Mouse (Mus musculus): Measurements from ENCODE around the gene Lekr1. TPM values are rescaled to one million over a fixed set of nuclear protein-coding genes. Genes with fewer than 3 reads are reported as not detected.
"Not testable (repeated sequence)": the region's sequence is repeated elsewhere in the genome, so short reads cannot be mapped to it uniquely, and the experiment has no call there.

Gene Lekr1
- total RNA-seq, 1 experiment from 2014 or later = 5.2 TPM

- not testable (repeated sequence) for DNase-seq
These were observed 103.6 kb downstream of the Lekr1 start for GRCm38 (mm10) chr3:65769666-65770065.

GRCm38 (mm10) chr3:65773910-65774309 is 107.9 kb downstream of the Lekr1 start:
- DNase-seq = no peak

- no peak for DNase-seq
These were observed 109.1 kb downstream of the Lekr1 start for GRCm38 (mm10) chr3:65775096-65775495.

GRCm38 (mm10) chr3:65782246-65782645 is 116.2 kb downstream of the Lekr1 start:
- no peak for DNase-seq

- no peak for DNase-seq
These were observed 124.2 kb downstream of the Lekr1 start for GRCm38 (mm10) chr3:65790076-65790685.

DNA sequence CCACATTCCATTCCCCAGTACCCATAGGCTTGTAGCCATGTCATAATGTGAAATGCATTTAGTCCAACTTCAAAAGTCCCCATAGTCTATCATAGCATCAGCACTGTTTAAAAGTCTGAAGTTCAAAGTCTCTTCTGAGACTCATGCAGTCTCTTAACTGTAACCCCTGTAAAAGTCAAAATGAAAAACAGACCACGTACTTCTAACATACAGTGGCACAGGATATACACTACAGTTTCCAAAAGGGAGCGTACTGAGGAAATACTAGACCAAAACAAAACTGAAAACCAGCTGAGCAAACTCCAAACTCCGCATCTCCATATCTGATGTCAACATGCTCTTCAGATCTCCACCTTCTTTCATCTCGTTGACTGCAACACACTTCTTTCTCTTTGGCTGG is 127.5 kb downstream of the Lekr1 start:
- DNase-seq = no peak

DNA sequence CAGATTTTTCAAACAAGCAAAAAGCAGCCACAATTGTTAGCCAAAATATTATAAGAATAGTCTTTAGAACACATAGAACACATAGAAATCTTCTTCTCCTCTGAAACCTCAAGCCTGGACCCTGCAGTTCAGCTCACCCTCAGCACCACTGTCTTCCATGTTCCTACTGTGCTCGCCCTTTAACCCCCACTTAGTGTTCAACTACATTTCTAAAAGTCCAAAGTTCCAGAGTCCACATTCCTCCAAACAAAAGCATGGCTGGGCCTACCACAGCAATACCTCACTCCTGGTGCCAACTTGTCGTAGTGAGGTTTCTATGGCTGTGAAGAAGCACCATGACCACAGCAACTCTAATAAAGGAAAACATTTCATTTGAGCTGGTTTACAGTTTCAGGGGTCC is 128.7 kb downstream of the Lekr1 start:
- no peak for DNase-seq

- no peak for DNase-seq
These were observed 131.5 kb downstream of the Lekr1 start for GRCm38 (mm10) chr3:65797345-65798137.

DNA sequence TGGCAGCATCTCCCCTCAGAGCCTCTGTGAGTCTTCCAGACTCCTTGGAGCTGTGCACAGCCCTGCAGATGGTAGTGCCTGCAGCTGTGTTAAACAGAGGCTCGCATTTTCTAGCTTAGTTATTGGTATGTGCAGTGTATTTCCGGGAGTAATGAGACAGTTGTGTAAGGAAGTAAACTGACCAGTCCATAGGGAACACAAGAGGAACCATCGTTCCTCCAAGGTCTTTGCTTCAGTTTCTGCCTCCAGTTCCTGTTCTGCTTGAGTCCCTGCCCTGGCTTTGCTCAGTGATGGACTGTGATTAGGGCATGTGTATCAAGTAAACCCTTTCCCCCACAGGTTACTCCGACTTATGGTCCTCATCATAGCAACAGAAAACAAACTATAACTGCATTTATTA is 134.9 kb downstream of the Lekr1 start:
- no peak for DNase-seq

DNA sequence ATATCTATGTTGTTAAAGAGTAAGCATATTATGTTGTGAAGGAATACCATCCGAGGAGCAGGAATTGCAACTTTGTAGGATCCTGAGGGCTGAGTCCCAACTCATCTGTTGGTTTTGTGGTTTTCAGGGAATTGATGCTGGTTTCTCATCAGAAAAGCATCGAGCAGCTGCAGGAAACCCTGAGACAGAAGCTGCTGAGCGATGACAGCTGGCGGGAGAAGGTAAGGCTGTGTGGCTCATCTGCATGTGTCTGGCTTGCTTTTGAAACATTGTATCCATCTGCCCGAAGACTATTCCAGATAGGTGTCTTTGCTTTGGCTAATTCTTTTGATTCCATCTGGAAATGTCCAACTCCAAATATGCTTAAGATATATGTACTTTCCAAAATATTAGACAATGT is 136.2 kb downstream of the Lekr1 start:
- no peak for DNase-seq

- DNase-seq = no peak
These were observed 136.8 kb downstream of the Lekr1 start for GRCm38 (mm10) chr3:65802868-65803267.

- DNase-seq = no peak
These were observed 148.9 kb downstream of the Lekr1 start for GRCm38 (mm10) chr3:65814881-65815280.

- no peak for DNase-seq
These were observed 150.0 kb downstream of the Lekr1 start for GRCm38 (mm10) chr3:65816012-65816411.

DNA sequence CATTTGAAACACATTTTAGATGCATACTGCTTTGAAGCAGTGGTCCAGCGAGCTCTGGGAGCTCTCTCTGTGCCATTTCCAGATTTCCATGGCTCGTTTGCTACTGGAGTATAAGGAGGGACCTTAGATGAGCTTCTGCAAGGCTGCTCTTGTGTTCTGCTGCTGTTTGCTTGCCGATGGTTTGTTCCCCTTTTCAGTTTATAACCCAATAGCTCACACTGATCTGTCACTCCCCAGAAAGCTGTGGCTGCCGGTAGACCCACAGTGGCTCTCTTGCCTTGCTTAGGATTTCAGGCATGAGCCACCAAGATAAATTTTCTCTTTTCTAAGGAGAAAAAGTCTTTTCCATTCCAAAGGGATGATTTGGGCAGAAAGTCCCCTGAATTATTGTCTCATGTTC is 152.6 kb downstream of the Lekr1 start:
- DNase-seq = no peak

DNA sequence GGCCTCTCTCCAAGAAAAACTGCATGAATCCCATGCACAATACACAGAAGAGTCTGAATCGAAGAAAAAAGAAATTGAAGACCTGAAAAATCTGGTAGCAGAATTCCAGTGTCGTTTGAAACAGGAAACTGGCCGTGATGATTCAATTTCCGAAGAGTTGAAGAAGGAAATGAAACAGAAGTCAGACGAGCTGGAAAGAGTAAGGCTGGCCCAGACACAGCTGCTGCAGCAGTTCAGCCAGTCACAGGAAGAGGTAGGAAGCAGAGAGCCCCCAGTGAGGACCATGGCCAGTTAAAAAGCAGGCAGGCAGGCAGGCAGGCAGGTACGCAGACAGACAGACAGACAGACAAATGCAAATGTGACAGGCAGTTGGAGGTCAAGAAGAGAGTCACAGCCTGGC is 153.8 kb downstream of the Lekr1 start:
- DNase-seq = no peak

DNA sequence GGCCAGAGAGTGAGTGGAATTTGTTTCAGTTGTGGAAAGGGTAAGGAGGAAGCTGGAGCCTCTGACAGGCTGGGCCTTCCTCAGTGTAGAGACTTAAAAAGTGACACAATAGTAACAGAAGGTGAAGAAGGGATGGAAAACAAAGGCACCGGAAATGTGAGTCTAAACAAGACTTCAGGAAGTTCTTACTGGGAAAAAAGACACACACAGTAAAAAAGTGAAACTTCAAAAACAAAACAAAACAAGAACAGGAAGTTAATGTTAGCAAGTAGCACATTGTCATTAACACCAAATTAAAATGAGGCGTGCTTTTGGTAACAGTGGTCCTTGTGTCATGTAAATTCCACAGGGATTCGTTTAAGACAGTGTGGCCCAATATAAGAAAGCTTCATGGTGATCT is 158.9 kb downstream of the Lekr1 start:
- DNase-seq = no peak

- DNase-seq = no peak
These were observed 160.7 kb downstream of the Lekr1 start for GRCm38 (mm10) chr3:65826716-65827115.

- no peak for DNase-seq
These were observed 161.4 kb downstream of the Lekr1 start for GRCm38 (mm10) chr3:65827400-65827799.

DNA sequence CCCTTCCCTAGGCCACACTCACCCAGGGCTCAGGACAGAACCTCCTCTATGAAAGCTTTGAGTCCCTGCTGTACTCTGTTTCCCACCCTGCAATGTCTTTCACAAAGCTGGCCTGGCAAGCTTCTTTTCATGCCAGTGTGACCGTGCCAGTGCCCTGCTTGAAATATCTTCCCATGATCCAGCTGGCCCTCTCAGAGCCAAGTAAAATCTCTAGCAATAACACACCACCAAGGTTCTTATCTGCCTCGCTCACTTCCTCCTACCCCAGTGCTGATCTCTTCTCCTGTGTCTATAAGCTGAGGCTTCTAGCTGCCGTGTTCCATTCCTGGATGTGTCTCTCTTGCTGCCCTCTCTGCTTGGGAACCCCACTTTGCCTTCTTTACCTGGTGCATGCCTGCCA is 162.0 kb downstream of the Lekr1 start:
- DNase-seq = no peak

DNA sequence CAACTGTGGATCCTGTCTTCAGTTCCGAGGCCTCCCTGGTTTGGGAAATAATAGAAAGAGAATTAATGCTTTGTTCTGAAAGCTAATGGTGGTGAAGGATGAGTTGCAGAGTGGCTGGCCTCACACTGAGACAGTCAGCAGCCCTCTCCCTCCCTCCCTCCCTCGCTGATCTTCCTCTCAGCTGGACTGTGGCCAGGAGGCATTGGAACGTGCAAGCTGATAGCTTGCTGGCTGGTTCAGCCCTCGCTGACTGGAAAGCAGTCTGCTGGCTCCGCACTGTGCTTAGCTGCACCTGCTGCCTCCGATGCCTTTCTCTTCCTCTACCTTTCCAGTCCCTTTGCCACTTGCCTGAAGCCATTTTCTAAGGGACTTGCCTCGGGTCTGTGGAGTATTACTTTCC is 163.2 kb downstream of the Lekr1 start:
- DNase-seq = peak; percentile 85

- no peak for DNase-seq
These were observed 164.0 kb downstream of the Lekr1 start for GRCm38 (mm10) chr3:65829943-65830483.

- DNase-seq = no peak
These were observed 164.8 kb downstream of the Lekr1 start for GRCm38 (mm10) chr3:65830801-65831200.

- DNase-seq = no peak
These were observed 166.4 kb downstream of the Lekr1 start for GRCm38 (mm10) chr3:65832398-65832797.

GRCm38 (mm10) chr3:65836435-65836834 is 170.4 kb downstream of the Lekr1 start:
- DNase-seq = no peak

All from adrenal gland, postnatal 25 days (tissue).